Mouse (Mus musculus) liver, adult 2 months (tissue): Measurements from ENCODE around the gene Fam151a. TPM values are rescaled to one million over a fixed set of nuclear protein-coding genes. Genes with fewer than 3 reads are reported as not detected.

ENCODE experiments used
- DNase-seq: peaks from one replicate; pipeline ENCODE4 v3.0.0-alpha.2; 2011; ENCODE audit warnings: low read depth, low spot score; ENCODE audit errors: extremely low read depth
- H3K27ac ChIP-seq: fragments of 200-500 bp; replicated peaks from 2 replicates; pipeline ENCODE4 v1.5.1; 2012; ENCODE audit warnings: low read depth, mild to moderate bottlenecking, control low read depth, inconsistent platforms, low read length; ENCODE audit not compliant: insufficient read depth
- H3K27me3 ChIP-seq: fragments of 200-500 bp; 2 replicates; pipeline ENCODE4 v1.6.1; 2012; ENCODE audit warnings: mild to moderate bottlenecking, moderate library complexity, low read length, inconsistent platforms; ENCODE audit not compliant: control insufficient read depth, insufficient read depth
- H3K36me3 ChIP-seq: fragments of 200-500 bp; 2 replicates; pipeline ENCODE4 v1.6.1; 2012; ENCODE audit warnings: low read length, inconsistent platforms; ENCODE audit not compliant: control insufficient read depth, insufficient read depth
- H3K4me1 ChIP-seq: fragments of 200-500 bp; 2 replicates; pipeline ENCODE4 v1.6.1; 2011; ENCODE audit warnings: low read length; ENCODE audit not compliant: control insufficient read depth, insufficient read depth
- H3K4me3 ChIP-seq: fragments of 200-500 bp; 2 replicates; pipeline ENCODE4 v1.5.1; 2011; ENCODE audit warnings: low read depth, mild to moderate bottlenecking, control low read depth, low read length, moderate library complexity; ENCODE audit not compliant: insufficient read depth
- H3K79me2 ChIP-seq: fragments of 200-500 bp; 2 replicates; pipeline ENCODE4 v1.6.1; 2012; ENCODE audit warnings: inconsistent platforms, mild to moderate bottlenecking, low read length, moderate library complexity; ENCODE audit not compliant: control insufficient read depth, insufficient read depth
- H3K9ac ChIP-seq: fragments of 200-500 bp; 2 replicates; pipeline ENCODE4 v1.6.1; 2012; ENCODE audit warnings: low read depth, mild to moderate bottlenecking, control low read depth, inconsistent platforms, low read length
- CTCF ChIP-seq: fragments of 200-500 bp; IDR thresholded peaks from 2 replicates; pipeline ENCODE4 v1.5.1; 2011; ENCODE audit warnings: low read depth, low read length, control low read depth
- POLR2A ChIP-seq: fragments of 200-500 bp; IDR thresholded peaks from 2 replicates; pipeline ENCODE4 v1.6.1; 2011; ENCODE audit warnings: low read length, control low read depth; ENCODE audit not compliant: insufficient read depth; ENCODE audit errors: extremely low read depth
- WGBS: fragments of 180-500 bp; shearing (Covaris S2); methylation state at CpG from one replicate; pipeline ENCODE4 v1.1.7; 2018; 5-methylcytosine and 5-hydroxymethylcytosine counted together
- polyA plus RNA-seq: library from polyadenylated mRNA; depleted of rRNA; stranded (reverse); fragments of >200 nt; gene quantifications from 2 replicates; pipeline ENCODE4 v1.2.3, GENCODE M21; 2012
- total RNA-seq: library from RNA; depleted of rRNA; stranded (reverse); fragments of >200 nt; gene quantifications from 2 replicates; pipeline ENCODE4 v1.2.3, GENCODE M21; 2014

Fam151a gene
- total and polyA plus RNA-seq, 2 experiments = not detected

GRCm38 (mm10) chr4:106704416-106704815 is 29.3 kb upstream of the Fam151a start:
- Histone ChIP-seq H3K27ac (no peak overlapping the region), H3K4me1 (no peaks in the 10 kb centered on the region), H3K4me3 (no peak overlapping the region), H3K9ac (no peak overlapping the region), H3K27me3 (no peaks in the 10 kb centered on the region), H3K36me3 (no peaks in the 10 kb centered on the region), H3K79me2 (no peaks in the 10 kb centered on the region)
- WGBS = 78% methylated on average over 11 of the region's 11 CpGs
- no peak for DNase-seq
- no peak for TF ChIP-seq POLR2A
- no peak for TF ChIP-seq CTCF

DNA sequence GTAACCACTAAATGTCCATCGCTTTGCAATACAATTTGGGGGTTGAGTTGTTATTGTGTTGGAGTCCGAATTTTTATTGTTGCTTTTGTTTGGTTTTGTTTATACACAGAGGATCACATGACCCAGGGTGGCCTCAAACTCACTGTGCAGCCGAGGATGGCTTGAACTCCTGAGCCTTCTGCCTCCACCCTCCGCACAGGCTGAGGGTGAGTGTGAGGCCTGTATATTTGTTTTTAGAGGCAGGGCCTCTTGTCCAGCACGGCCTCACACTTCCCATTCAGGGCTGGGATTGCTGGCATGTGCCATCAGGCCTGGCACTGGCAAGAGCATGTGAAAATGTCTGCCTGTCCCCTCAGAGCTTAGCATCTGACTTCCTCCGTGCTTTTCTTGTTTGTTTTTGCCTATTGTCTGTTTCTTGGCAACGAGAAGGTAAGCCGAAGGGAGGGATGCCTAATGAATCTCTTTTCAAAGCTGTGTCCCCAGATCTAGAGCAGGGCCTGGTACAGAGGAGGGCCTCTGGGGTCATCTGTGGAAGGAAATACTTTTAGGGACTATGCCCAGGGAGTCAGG is 28.5 kb upstream of the Fam151a start:
- no peak for DNase-seq
- H3K79me2 ChIP-seq = no peaks in the 10 kb centered on the region
- no peak overlapping the region for H3K27ac ChIP-seq
- no peaks in the 10 kb centered on the region for H3K36me3 ChIP-seq
- no peaks in the 10 kb centered on the region for H3K4me1 ChIP-seq
- no peak overlapping the region for H3K4me3 ChIP-seq
- TF ChIP-seq POLR2A (no peak), CTCF (no peak)
- WGBS = 61% methylated on average over 8 of the region's 8 CpGs
- H3K27me3 ChIP-seq = no peaks in the 10 kb centered on the region
- no peak overlapping the region for H3K9ac ChIP-seq

- Histone ChIP-seq H3K4me1 (no peaks in the 10 kb centered on the region), H3K27me3 (no peaks in the 10 kb centered on the region), H3K4me3 (no peak overlapping the region), H3K36me3 (no peaks in the 10 kb centered on the region), H3K9ac (no peak overlapping the region), H3K79me2 (no peaks in the 10 kb centered on the region), H3K27ac (no peak overlapping the region)
- no peak for DNase-seq
- TF ChIP-seq POLR2A (no peak), CTCF (no peak)
- 32% methylated on average over 5 of the region's 5 CpGs for WGBS
Observed at GRCm38 (mm10) chr4:106707957-106708356, 25.7 kb upstream of the Fam151a start.

GRCm38 (mm10) chr4:106708408-106708807 is 25.3 kb upstream of the Fam151a start:
- H3K4me3 ChIP-seq = no peak overlapping the region
- no peaks in the 10 kb centered on the region for H3K36me3 ChIP-seq
- peak; percentile 37 for DNase-seq
- no peak overlapping the region for H3K27ac ChIP-seq
- no peak overlapping the region for H3K9ac ChIP-seq
- H3K27me3 ChIP-seq = no peaks in the 10 kb centered on the region
- TF ChIP-seq CTCF (peak; percentile 96), POLR2A (no peak)
- no peaks in the 10 kb centered on the region for H3K4me1 ChIP-seq
- 2% methylated on average over 8 of the region's 8 CpGs for WGBS
- no peaks in the 10 kb centered on the region for H3K79me2 ChIP-seq

- no peak overlapping the region for H3K4me3 ChIP-seq
- H3K36me3 ChIP-seq = no peaks in the 10 kb centered on the region
Observed at GRCm38 (mm10) chr4:106713622-106714021, 20.1 kb upstream of the Fam151a start.

DNA sequence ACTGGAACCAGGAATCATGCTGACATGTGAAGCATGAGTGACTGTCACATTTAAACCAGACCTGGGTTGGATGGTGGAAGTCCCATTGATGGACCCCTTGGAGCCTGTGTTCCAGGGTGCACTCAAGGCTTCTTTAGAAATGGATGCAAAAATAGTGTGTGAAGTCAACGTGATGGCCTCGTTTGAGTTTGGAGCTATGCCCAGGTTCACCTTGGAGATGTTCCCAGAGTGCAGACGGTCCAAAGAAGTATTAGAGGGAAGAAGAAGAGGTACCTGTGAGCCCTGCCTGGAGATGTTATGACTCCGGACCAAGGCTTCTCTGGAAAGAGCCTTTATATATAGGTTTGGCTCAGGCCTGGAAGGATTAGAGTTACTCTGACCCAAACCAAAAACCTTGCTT is 13.1 kb upstream of the Fam151a start:
- H3K36me3 ChIP-seq = no peaks in the 10 kb centered on the region
- WGBS = 36% methylated on average over 4 of the region's 4 CpGs
- H3K27ac ChIP-seq = no peak overlapping the region
- no peaks in the 10 kb centered on the region for H3K27me3 ChIP-seq
- no peaks in the 10 kb centered on the region for H3K4me1 ChIP-seq
- H3K4me3 ChIP-seq = no peak overlapping the region
- TF ChIP-seq CTCF = no peak
- H3K9ac ChIP-seq = no peak overlapping the region
- DNase-seq = peak; percentile 32
- no peaks in the 10 kb centered on the region for H3K79me2 ChIP-seq

More at GRCm38 (mm10) chr4:106713622-106714021, 20.1 kb upstream of the Fam151a start:
- H3K79me2 ChIP-seq = no peaks in the 10 kb centered on the region
- H3K4me1 ChIP-seq = no peaks in the 10 kb centered on the region
- 89% methylated on average over 6 of the region's 6 CpGs for WGBS
- H3K27me3 ChIP-seq = no peaks in the 10 kb centered on the region
- DNase-seq = no peak
- TF ChIP-seq POLR2A (no peak), CTCF (no peak)
- H3K9ac ChIP-seq = no peak overlapping the region
- H3K27ac ChIP-seq = no peak overlapping the region
